Mouse (Mus musculus): Measurements from ENCODE around the gene Rhoh.

DNA sequence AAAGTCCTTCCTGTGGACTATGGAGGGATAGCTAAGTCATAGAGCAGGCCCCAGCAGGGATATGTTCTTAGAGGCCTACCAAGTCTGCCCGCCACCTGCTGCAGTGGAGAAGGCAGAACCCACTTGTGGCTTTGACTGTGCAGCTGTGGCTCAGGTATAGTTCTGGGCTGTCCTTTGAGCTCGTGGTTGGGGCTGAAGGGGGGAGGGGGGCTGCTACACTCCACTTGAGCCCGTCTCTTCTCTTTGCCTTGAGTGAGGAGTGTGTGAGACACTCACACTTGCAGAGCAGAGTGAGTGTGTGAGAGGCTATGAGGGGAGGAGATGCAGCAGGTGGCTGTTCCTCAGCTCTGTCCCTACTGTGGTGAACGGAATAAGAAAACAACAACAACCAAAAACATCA lies 49.4 kb downstream of the Rhoh start:
- TF ChIP-seq CTCF (IDR thresholded peaks at IDR 0.05; ENCODE audit: low read depth), result no peak
- TF ChIP-seq EP300 (IDR thresholded peaks at IDR 0.05; ENCODE audit: low read depth), result no peak

Measured in liver, embryonic 14.5 days (tissue).